Mouse (Mus musculus) embryo, embryonic 10 days (tissue): Measurements from ENCODE around the gene Ccdc115.

ENCODE experiments used
- DNase-seq: peaks from one replicate; pipeline ENCODE4 v3.0.0-alpha.2; 2015; ENCODE audit warnings: low spot score

Ccdc115 gene

DNA sequence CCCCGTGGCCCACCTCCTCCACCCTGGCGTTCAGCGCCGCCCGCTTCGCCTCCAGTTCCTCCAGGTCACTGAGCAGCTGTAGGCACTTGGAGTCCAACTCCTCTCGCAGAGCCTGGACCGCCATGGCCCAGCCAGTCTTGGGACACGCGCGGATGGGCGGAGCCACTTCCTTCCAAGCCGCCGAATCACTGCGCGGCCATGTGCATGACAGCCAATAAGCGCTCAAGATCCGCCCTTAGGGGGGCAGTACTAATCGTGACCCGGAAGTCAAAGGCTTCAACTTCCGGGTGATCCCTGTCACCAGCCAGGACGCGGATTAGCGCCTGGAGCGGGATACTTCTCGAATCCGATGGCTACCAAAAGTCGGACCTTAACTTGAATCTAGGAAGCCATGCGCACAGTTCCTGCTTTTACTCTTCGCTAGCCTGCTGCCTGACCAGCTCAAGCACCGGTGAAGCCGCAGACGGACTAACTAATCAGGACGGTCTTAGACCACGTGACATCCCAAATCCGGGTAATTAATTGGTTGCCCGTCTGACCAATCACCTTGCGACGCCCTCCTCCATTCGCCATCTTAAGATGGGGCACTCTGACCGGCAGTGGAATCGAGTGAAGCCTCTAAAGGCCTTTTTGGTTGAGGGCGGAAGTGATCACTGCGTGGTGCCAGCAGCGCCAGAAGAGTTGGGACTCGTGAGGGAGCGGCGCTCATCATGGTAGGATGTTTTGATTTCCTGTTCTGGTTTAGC is at the start of gene Ccdc115, which contains the start of gene Imp4:
Ccdc115 (minus strand) TSS at position 458 of the 746 bp plus-strand sequence.
Imp4 (plus strand) TSS at position 637 of the 746 bp plus-strand sequence.
- DNase-seq, result peak; percentile 99

GRCm38 (mm10) chr1:34487383-34487782 is 47.9 kb upstream of the Ccdc115 start:
- DNase-seq, result no peak

DNA sequence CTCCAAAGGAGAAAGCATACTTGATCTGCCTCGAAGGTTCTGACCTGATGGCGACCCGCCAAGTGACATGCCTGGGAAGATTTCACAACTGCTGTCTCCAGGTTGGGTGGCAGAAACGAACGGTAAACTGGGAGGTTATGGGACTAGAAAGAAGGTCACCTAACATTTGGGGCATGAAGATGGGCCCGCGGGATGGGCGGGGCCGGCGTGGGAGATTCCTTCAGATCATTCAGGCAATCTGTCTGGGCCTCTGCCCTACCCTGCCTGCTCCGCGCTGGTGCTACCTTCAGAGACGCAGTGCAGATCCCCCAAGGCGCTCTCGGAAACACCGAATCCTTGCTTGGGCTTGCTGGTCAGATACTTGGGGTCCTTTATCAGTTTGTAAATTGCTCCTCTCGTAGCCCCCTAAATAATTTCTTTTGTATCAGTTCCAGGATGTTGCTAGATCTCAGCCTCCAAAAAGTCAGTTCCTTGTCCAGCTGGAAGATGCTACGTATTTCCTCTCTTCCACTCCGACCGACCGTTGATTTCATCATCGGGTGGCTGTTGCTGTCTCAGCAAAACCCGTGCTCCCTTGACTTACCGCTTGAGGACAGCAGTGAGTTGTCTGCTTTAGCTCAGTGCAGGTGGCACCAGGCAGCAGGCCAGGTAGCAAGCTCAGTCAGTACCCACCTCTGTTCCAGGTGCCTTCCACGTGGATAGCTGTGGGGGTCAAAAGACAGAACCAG is 46.2 kb upstream of the Ccdc115 start:
- DNase-seq, result peak; percentile 73

GRCm38 (mm10) chr1:34484470-34484869 is 45.0 kb upstream of the Ccdc115 start:
- no peak for DNase-seq

DNA sequence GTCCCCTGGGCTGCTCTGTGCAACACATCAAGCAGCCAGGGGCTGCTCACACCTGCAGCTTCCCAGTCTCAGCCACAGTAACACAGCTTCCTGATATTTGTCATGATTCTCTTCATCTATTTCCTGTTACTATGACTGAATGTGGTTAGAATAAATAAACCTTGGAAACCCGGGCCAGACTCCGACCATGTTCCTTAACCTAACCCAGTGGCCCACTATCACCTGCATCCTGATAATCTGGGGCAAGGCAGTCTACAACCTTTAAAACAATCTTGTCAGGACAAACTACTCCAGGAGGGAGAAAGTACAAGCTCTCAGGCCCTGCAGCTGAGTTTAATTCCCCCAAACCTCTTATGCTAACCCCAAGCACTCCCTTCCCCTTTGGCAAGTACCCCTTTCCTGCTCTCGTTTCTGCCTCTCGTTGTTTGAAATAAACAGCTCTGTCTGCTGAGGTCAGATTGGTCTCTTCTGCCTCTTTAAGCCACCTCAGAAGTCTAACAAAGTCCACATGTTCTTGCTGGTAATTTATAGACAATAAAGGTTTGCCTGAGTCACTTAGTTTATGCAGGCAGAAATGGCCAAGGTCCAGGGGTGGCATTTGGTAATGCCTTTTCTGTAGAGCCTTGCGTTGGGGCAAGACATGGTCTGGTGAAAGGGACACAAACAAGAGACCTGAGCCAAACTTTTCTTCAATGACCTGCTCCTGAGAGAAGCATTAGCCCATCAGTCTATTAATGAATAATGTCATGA is 42.6 kb upstream of the Ccdc115 start:
- DNase-seq, result no peak

DNA sequence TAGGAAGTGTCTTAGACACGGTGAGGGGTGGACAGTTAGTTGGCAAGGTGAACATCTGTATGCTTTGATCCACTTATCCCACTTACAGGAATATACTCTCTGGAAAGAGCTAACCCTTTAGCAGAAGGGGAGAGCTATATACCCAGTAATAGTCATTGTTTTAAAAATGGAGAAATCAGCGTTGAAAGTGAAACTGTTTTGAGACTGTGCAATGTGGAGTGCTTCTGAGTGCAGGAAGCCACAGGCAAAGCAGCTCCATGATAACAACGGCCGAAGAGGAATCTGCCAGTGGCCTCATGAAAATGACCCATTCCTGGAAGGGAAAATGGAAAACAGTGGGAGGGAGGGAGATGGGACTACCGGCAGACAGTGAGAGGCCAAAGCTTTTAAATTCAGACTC is 41.3 kb upstream of the Ccdc115 start:
- no peak for DNase-seq

- DNase-seq, result no peak
Observed at GRCm38 (mm10) chr1:34478891-34479655, 39.6 kb upstream of the Ccdc115 start.

DNA sequence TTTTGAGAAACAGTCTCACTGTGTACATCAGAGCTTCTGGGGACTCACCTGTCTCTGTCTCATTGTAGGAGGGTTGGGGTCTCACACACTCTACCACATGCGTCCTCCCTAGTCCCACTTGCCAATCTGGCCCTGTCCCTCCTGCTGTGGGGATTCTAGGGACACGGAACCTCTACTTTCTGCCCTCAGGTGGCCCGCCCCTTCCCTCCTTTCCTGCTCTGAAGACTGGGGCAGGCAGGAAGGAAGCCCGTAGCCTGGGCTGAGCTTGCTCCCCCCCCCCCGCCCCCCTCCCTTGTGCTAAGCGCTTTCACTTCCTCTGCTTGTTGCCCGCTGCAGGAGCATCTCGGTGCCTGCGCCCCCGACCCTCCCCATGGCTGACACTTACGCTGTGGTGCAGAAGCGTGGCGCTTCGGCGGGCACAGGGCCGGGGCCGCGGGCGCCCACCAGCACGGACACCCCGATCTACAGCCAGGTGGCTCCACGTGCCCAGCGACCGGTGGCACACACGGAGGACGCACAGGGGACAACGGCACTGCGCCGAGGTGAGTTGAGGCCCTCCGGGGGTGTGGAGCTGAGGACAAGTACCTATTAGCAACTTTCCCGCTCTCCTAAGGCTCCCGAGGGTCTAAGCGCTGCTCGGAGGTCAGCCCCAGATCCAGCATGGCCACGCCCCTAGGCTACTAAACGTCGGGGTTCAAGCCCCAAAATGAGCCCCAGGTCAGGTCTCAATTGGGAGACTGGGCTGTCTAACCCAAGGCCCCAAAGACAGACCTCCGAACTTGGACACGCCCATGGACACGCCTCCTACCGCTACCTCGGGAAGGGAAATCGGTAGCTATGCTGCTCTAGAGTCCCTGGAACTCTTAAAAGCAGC is 33.2 kb upstream of the Ccdc115 start:
- DNase-seq, result peak; percentile 61

GRCm38 (mm10) chr1:34469801-34470200 is 30.3 kb upstream of the Ccdc115 start:
- DNase-seq, result no peak

- no peak for DNase-seq
Observed at GRCm38 (mm10) chr1:34468500-34468899, 29.0 kb upstream of the Ccdc115 start.

DNA sequence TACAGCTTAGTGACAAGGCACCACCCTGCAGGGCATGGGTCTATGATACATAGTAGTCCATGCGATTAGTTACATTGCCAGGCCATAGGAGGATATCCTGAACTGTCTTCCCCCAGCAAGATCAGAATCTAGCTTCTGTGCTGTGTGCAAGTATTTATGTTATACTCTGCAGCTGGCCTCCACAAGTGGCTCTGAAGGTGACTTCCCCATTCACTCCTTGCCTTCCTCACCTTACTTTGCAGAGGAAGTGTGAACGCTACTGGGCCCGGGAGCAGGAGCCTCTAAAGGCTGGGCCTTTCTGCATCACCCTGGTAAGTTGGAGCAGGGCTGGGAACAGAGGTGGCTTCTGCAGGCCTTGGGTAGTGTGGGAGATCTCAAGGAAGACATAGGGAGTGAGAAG is 28.6 kb upstream of the Ccdc115 start:
- DNase-seq, result no peak

DNA sequence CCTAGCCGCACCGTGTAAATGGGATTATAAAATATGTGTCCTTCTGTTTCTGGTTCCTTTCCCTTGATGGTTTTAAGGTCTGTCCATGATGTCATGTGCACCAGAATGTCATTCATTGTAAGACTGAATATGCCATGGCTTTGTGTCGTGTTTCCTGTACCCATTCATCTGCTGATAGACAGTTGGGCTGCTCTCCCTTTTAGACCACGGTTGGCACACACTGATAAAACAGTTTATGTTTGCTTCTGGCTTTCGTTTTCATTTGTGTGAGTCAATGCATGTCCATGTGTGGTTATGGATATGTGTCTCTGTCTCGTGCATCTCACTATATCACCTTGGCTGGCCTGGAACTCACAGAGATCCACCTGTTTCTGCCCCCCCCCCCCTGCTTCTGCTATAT is 26.0 kb upstream of the Ccdc115 start:
- no peak for DNase-seq

- DNase-seq, result no peak
Observed at GRCm38 (mm10) chr1:34464310-34464817, 24.9 kb upstream of the Ccdc115 start.

DNA sequence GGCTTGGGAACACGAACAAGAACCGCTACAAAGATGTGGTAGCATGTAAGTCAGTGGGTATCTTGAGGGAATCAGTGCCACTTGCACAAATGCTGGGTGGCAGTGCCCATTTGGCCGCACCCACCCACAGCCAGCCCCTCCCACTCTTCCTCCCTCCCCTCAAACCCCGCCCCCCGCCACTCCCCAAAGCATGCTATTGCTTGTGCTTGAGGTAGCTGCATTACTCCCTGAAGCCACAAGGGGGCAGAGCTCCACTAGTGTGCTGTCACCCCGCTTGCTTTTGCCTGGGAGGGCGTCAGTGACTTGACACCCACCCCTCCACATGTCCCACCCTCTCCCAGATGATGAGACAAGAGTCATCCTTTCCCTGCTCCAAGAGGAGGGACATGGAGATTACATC is 23.3 kb upstream of the Ccdc115 start:
- DNase-seq, result peak; percentile 74

- DNase-seq, result no peak
Observed at GRCm38 (mm10) chr1:34460061-34460441, 20.6 kb upstream of the Ccdc115 start.

DNA sequence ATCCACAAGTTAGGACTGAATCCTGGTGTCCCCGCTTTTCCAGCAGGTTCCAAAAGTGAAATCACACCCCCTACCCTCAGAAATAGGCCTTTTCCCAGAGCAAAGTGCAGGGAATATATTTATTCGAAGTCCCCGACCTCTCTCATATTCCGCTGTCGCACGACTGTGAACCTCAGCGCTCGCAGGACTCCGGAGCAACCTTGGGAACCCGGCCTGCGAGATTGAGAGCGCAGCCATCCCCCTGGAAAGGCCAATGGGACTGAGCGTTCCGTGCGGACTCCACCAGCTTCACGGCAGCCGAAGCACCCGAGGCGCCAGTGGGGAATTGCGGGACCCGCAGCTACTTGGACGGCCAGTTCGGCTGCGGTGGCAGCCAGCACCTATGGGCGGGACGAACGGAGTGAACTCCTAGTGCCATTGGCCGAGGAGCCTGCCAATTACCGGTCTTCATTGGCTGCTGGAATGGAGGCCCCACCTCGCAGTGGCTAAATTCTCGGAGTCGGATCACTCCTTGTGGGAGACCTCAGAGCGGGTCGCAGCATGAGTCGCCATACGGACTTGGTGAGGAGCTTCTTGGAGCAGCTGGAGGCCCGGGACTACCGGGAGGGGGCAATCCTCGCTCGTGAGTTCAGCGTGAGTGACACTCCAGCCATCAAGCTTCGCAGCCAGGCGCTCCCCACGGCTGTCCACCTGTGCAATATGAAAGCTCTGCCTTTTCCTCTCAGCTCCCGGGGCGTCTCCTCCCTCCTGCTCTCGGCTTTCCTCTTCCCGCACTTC is 20.0 kb upstream of the Ccdc115 start, which contains the start of gene Ptpn18:
Ptpn18 (plus strand) TSS at position 479 of the 777 bp plus-strand sequence.
- peak; percentile 94 for DNase-seq

- no peak for DNase-seq
Observed at GRCm38 (mm10) chr1:34458431-34458830, 19.0 kb upstream of the Ccdc115 start.

GRCm38 (mm10) chr1:34443124-34443523 is 3.7 kb upstream of the Ccdc115 start:
- no peak for DNase-seq

- no peak for DNase-seq
Observed at GRCm38 (mm10) chr1:34439961-34440630, 624 bp upstream of the Ccdc115 start.
